Mouse (Mus musculus): ENCODE data around the gene Aim2. TPM values are rescaled to one million over a fixed set of nuclear protein-coding genes. Genes with fewer than 3 reads are reported as not detected.
A peak's percentile ranks its signal among the peaks of the same experiment; 100 is the strongest.
"Not testable (repeated sequence)": the region's sequence is repeated elsewhere in the genome, so short reads cannot be mapped to it uniquely, and the experiment has no call there.

Gene Aim2
- 3.9 and 4.8 TPM in 2 replicates for polyA plus RNA-seq (2016; fragmentation: Nextera tagmentation; extraction: Ambion mirVana)

GRCm38 (mm10) chr1:173350372-173350957, at the start of gene Aim2:
TSS of gene Aim2 (plus strand) at chr1:173350879.
- H3K27ac ChIP-seq: peak within 1 kb of the TSS; percentile 87
- DNase-seq (ENCODE audit: low spot score): no peak
- WGBS: 12% methylated on average over 10 of the region's 10 CpGs
- H3K4me3 ChIP-seq: peak within 1 kb of the TSS; percentile 57
- no peaks in the 10 kb centered on the region for H3K9me3 ChIP-seq
- peaks cover 33% of the 10 kb centered on the region for H3K4me1 ChIP-seq (replicated peaks)
- H3K27me3 ChIP-seq (ENCODE audit: insufficient read depth, poor library complexity, severe bottlenecking): no peaks in the 10 kb centered on the region
- peaks cover 6% of the 10 kb centered on the region for H3K36me3 ChIP-seq

GRCm38 (mm10) chr1:173302795-173303194, 47.9 kb upstream of the Aim2 start:
- not testable (repeated sequence) for H3K9me3 ChIP-seq; H3K27ac ChIP-seq; H3K27me3 ChIP-seq (ENCODE audit: insufficient read depth, poor library complexity, severe bottlenecking); H3K36me3 ChIP-seq; DNase-seq (ENCODE audit: low spot score); H3K4me1 ChIP-seq (replicated peaks); H3K4me3 ChIP-seq
- WGBS: 64% methylated on average over 3 of the region's 3 CpGs

GRCm38 (mm10) chr1:173313535-173314050, 37.1 kb upstream of the Aim2 start:
- not testable (repeated sequence) for H3K4me3 ChIP-seq; H3K27me3 ChIP-seq (ENCODE audit: insufficient read depth, poor library complexity, severe bottlenecking); DNase-seq (ENCODE audit: low spot score); H3K4me1 ChIP-seq (replicated peaks); H3K27ac ChIP-seq; H3K9me3 ChIP-seq; H3K36me3 ChIP-seq
- WGBS: 91% methylated on average over 7 of the region's 7 CpGs

- 91% methylated on average over 3 of the region's 3 CpGs for WGBS
Measured at GRCm38 (mm10) chr1:173315725-173316124, 35.0 kb upstream of the Aim2 start.

GRCm38 (mm10) chr1:173317925-173318477, 32.7 kb upstream of the Aim2 start:
- WGBS: 89% methylated on average over 2 of the region's 2 CpGs
- no peak for DNase-seq (ENCODE audit: low spot score)

More at GRCm38 (mm10) chr1:173315725-173316124, 35.0 kb upstream of the Aim2 start:
- Histone ChIP-seq H3K4me1 (replicated peaks) (no peaks in the 10 kb centered on the region), H3K27ac (no peak overlapping the region), H3K9me3 (no peaks in the 10 kb centered on the region), H3K4me3 (no peak overlapping the region), H3K36me3 (no peaks in the 10 kb centered on the region), H3K27me3 (ENCODE audit: insufficient read depth, poor library complexity, severe bottlenecking) (no peaks in the 10 kb centered on the region)
- DNase-seq (ENCODE audit: low spot score): no peak

GRCm38 (mm10) chr1:173321593-173322248, 29.0 kb upstream of the Aim2 start:
- Histone ChIP-seq H3K4me1 (replicated peaks) (no peaks in the 10 kb centered on the region), H3K27me3 (ENCODE audit: insufficient read depth, poor library complexity, severe bottlenecking) (no peaks in the 10 kb centered on the region), H3K36me3 (no peaks in the 10 kb centered on the region), H3K27ac (no peak overlapping the region), H3K4me3 (no peak overlapping the region), H3K9me3 (no peaks in the 10 kb centered on the region)
- DNase-seq (ENCODE audit: low spot score): no peak
- 67% methylated on average over 8 of the region's 8 CpGs for WGBS

More at GRCm38 (mm10) chr1:173317925-173318477, 32.7 kb upstream of the Aim2 start:
- Histone ChIP-seq H3K27ac (no peak overlapping the region), H3K9me3 (no peaks in the 10 kb centered on the region), H3K27me3 (ENCODE audit: insufficient read depth, poor library complexity, severe bottlenecking) (no peaks in the 10 kb centered on the region), H3K36me3 (no peaks in the 10 kb centered on the region), H3K4me1 (replicated peaks) (no peaks in the 10 kb centered on the region), H3K4me3 (no peak overlapping the region)

GRCm38 (mm10) chr1:173322249-173322627, 28.4 kb upstream of the Aim2 start:
- no peaks in the 10 kb centered on the region for H3K27me3 ChIP-seq (ENCODE audit: insufficient read depth, poor library complexity, severe bottlenecking)
- H3K27ac ChIP-seq: no peak overlapping the region
- no peaks in the 10 kb centered on the region for H3K36me3 ChIP-seq
- H3K4me3 ChIP-seq: no peak overlapping the region
- no peaks in the 10 kb centered on the region for H3K4me1 ChIP-seq (replicated peaks)
- no peak for DNase-seq (ENCODE audit: low spot score)
- no peaks in the 10 kb centered on the region for H3K9me3 ChIP-seq
- 77% methylated on average over 6 of the region's 6 CpGs for WGBS

- H3K27ac ChIP-seq: no peak overlapping the region
- H3K36me3 ChIP-seq: no peaks in the 10 kb centered on the region
- 42% methylated on average over 5 of the region's 5 CpGs for WGBS
- H3K27me3 ChIP-seq (ENCODE audit: insufficient read depth, poor library complexity, severe bottlenecking): no peaks in the 10 kb centered on the region
- H3K4me3 ChIP-seq: no peak overlapping the region
- H3K9me3 ChIP-seq: no peaks in the 10 kb centered on the region
- H3K4me1 ChIP-seq (replicated peaks): no peaks in the 10 kb centered on the region
- DNase-seq (ENCODE audit: low spot score): no peak
Measured at GRCm38 (mm10) chr1:173323839-173324585, 26.7 kb upstream of the Aim2 start.

- H3K4me1 ChIP-seq (replicated peaks): no peaks in the 10 kb centered on the region
- no peak overlapping the region for H3K27ac ChIP-seq
- H3K4me3 ChIP-seq: no peak overlapping the region
- WGBS: 68% methylated on average over 4 of the region's 4 CpGs
- no peaks in the 10 kb centered on the region for H3K9me3 ChIP-seq
- no peaks in the 10 kb centered on the region for H3K36me3 ChIP-seq
- no peaks in the 10 kb centered on the region for H3K27me3 ChIP-seq (ENCODE audit: insufficient read depth, poor library complexity, severe bottlenecking)
- no peak for DNase-seq (ENCODE audit: low spot score)
Measured at GRCm38 (mm10) chr1:173324961-173325360, 25.7 kb upstream of the Aim2 start.

GRCm38 (mm10) chr1:173325395-173325794, 25.3 kb upstream of the Aim2 start:
- H3K27ac ChIP-seq: no peak overlapping the region
- whole genome bisulfite sequencing: 87% methylated on average over 1 of the region's 1 CpGs
- H3K27me3 ChIP-seq (ENCODE audit: insufficient read depth, poor library complexity, severe bottlenecking): no peaks in the 10 kb centered on the region
- H3K36me3 ChIP-seq: no peaks in the 10 kb centered on the region
- H3K4me1 ChIP-seq (replicated peaks): no peaks in the 10 kb centered on the region
- DNase-seq (ENCODE audit: low spot score): no peak
- no peak overlapping the region for H3K4me3 ChIP-seq
- H3K9me3 ChIP-seq: no peaks in the 10 kb centered on the region

GRCm38 (mm10) chr1:173326552-173326951, 24.1 kb upstream of the Aim2 start:
- no peaks in the 10 kb centered on the region for H3K4me1 ChIP-seq (replicated peaks)
- no peak overlapping the region for H3K4me3 ChIP-seq
- no peak overlapping the region for H3K27ac ChIP-seq
- WGBS: 80% methylated on average over 1 of the region's 1 CpGs
- DNase-seq (ENCODE audit: low spot score): no peak
- H3K9me3 ChIP-seq: no peaks in the 10 kb centered on the region
- H3K27me3 ChIP-seq (ENCODE audit: insufficient read depth, poor library complexity, severe bottlenecking): no peaks in the 10 kb centered on the region
- H3K36me3 ChIP-seq: no peaks in the 10 kb centered on the region

GRCm38 (mm10) chr1:173328446-173328845, 22.2 kb upstream of the Aim2 start:
- DNase-seq (ENCODE audit: low spot score): no peak

GRCm38 (mm10) chr1:173329185-173329584, 21.5 kb upstream of the Aim2 start:
- H3K9me3 ChIP-seq: no peaks in the 10 kb centered on the region
- 63% methylated on average over 4 of the region's 4 CpGs for WGBS
- H3K36me3 ChIP-seq: no peaks in the 10 kb centered on the region
- DNase-seq (ENCODE audit: low spot score): no peak
- H3K4me1 ChIP-seq (replicated peaks): no peaks in the 10 kb centered on the region
- H3K4me3 ChIP-seq: no peak overlapping the region
- H3K27me3 ChIP-seq (ENCODE audit: insufficient read depth, poor library complexity, severe bottlenecking): no peaks in the 10 kb centered on the region
- H3K27ac ChIP-seq: no peak overlapping the region

More at GRCm38 (mm10) chr1:173328446-173328845, 22.2 kb upstream of the Aim2 start:
- Histone ChIP-seq H3K36me3 (no peaks in the 10 kb centered on the region), H3K27me3 (ENCODE audit: insufficient read depth, poor library complexity, severe bottlenecking) (no peaks in the 10 kb centered on the region), H3K9me3 (no peaks in the 10 kb centered on the region), H3K4me3 (no peak overlapping the region), H3K27ac (no peak overlapping the region), H3K4me1 (replicated peaks) (no peaks in the 10 kb centered on the region)
- 74% methylated on average over 8 of the region's 8 CpGs for WGBS
